Mouse (Mus musculus) intestine, embryonic 16.5 days (tissue): ENCODE results near the gene Noxa1. TPM values are rescaled to one million over a fixed set of nuclear protein-coding genes. Genes with fewer than 3 reads are reported as not detected.

Experiments
- ATAC-seq: fragments of 200-750 bp; cut with Nextera tagmentation; 2 replicates; pipeline ENCODE4 v1.8.0; 2017; ENCODE audit warnings: moderate TSS enrichment, moderate library complexity
- H3K27ac ChIP-seq: fragments of 300-500 bp; sonication (generic); 2 replicates; pipeline ENCODE4 v1.5.1; 2014; ENCODE audit warnings: mild to moderate bottlenecking, low read length
- H3K27me3 ChIP-seq: fragments of 300-500 bp; sonication (generic); replicated peaks from 2 replicates; pipeline ENCODE4 v1.6.1; 2014; ENCODE audit warnings: low read length, control low read depth, mixed read lengths; ENCODE audit not compliant: control insufficient read depth, insufficient read depth
- H3K36me3 ChIP-seq: fragments of 300-500 bp; sonication (generic); 2 replicates; pipeline ENCODE4 v1.6.1; 2014; ENCODE audit warnings: low read length, control low read depth; ENCODE audit not compliant: control insufficient read depth, insufficient read depth
- H3K4me1 ChIP-seq: fragments of 300-500 bp; sonication (generic); 2 replicates; pipeline ENCODE4 v1.6.1; 2014; ENCODE audit warnings: low read length, control low read depth, mixed read lengths; ENCODE audit not compliant: control insufficient read depth, insufficient read depth
- H3K4me2 ChIP-seq: fragments of 300-500 bp; sonication (generic); 2 replicates; pipeline ENCODE4 v1.6.1; 2014; ENCODE audit warnings: low read depth, low read length, control low read depth
- H3K4me3 ChIP-seq: fragments of 300-500 bp; sonication (generic); 2 replicates; pipeline ENCODE4 v1.5.1; 2014; ENCODE audit warnings: mild to moderate bottlenecking, low read length
- H3K9ac ChIP-seq: fragments of 300-500 bp; sonication (generic); 2 replicates; pipeline ENCODE4 v1.6.1; 2014; ENCODE audit warnings: low read depth, low read length
- H3K9me3 ChIP-seq: fragments of 300-500 bp; sonication (generic); 2 replicates; pipeline ENCODE4 v1.6.1; 2016; ENCODE audit warnings: low read length, control low read depth; ENCODE audit not compliant: control insufficient read depth
- WGBS: fragments of 180-500 bp; shearing (Covaris S2); extraction: QIAGEN DNeasy Blood & Tissue Kit; methylation state at CpG from one replicate; pipeline ENCODE4 v1.1.7; 2014; 5-methylcytosine and 5-hydroxymethylcytosine counted together
- polyA plus RNA-seq: library from polyadenylated mRNA; unstranded; fragments of >200 nt; fragmentation: Nextera tagmentation; extraction: Ambion mirVana; gene quantifications from 2 replicates; pipeline ENCODE4 v1.2.1, GENCODE M21; 2015

Noxa1 gene
- polyA plus RNA-seq, 1 experiment from 2014 or later, result 6.5 TPM

GRCm38 (mm10) chr2:25106045-25106444, 11.1 kb upstream of the Noxa1 start:
- H3K27me3 ChIP-seq, result no peaks in the 10 kb centered on the region
- no peaks in the 10 kb centered on the region for H3K9me3 ChIP-seq

DNA sequence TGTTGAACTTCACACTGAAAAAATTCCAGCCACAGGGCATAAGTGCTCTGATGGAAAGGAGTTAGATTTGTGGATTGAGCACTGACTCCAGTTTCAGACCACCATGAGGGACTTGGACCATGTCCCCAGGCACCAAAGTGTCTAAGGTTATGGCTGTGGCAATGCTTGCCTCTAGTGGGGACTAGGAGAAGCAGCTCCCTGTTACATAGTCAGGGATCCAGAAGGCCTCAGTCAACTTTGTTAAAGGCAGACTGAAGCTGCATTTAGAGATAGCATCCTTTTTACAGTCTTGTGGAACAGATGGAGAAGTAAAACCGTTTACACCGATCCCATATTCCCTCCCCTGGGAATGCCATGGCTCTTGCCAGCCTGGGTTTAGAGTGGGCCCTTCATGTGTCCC, 9.2 kb upstream of the Noxa1 start:
- no peak overlapping the region for H3K27ac ChIP-seq
- H3K36me3 ChIP-seq, result no peaks in the 10 kb centered on the region
- WGBS, result 84% methylated on average over 2 of the region's 2 CpGs
- H3K9me3 ChIP-seq, result no peaks in the 10 kb centered on the region
- no peak for ATAC-seq
- no peak overlapping the region for H3K4me3 ChIP-seq
- H3K27me3 ChIP-seq, result no peaks in the 10 kb centered on the region
- no peak overlapping the region for H3K9ac ChIP-seq
- no peak overlapping the region for H3K4me2 ChIP-seq
- no peaks in the 10 kb centered on the region for H3K4me1 ChIP-seq

More at GRCm38 (mm10) chr2:25106045-25106444, 11.1 kb upstream of the Noxa1 start:
- no peaks in the 10 kb centered on the region for H3K36me3 ChIP-seq
- H3K27ac ChIP-seq, result no peak overlapping the region
- 66% methylated on average over 3 of the region's 3 CpGs for WGBS
- H3K4me3 ChIP-seq, result no peak overlapping the region
- H3K4me1 ChIP-seq, result peaks cover 4% of the 10 kb centered on the region; the same call in 1 of the 2 replicates
- H3K9ac ChIP-seq, result no peak overlapping the region
- H3K4me2 ChIP-seq, result no peak overlapping the region
- ATAC-seq, result 0 out of 2 replicates have a peak, but pooled peaks have one; percentile 13

GRCm38 (mm10) chr2:25099703-25100102, 4.8 kb upstream of the Noxa1 start:
- Histone ChIP-seq H3K36me3 (no peaks in the 10 kb centered on the region), H3K9me3 (no peaks in the 10 kb centered on the region), H3K9ac (no peak overlapping the region), H3K27ac (no peak overlapping the region), H3K4me2 (no peak overlapping the region), H3K27me3 (no peaks in the 10 kb centered on the region), H3K4me1 (peaks cover 6% of the 10 kb centered on the region; the same call in 1 of the 2 replicates), H3K4me3 (no peak overlapping the region)
- no peak for ATAC-seq
- WGBS, result 67% methylated on average over 3 of the region's 3 CpGs

DNA sequence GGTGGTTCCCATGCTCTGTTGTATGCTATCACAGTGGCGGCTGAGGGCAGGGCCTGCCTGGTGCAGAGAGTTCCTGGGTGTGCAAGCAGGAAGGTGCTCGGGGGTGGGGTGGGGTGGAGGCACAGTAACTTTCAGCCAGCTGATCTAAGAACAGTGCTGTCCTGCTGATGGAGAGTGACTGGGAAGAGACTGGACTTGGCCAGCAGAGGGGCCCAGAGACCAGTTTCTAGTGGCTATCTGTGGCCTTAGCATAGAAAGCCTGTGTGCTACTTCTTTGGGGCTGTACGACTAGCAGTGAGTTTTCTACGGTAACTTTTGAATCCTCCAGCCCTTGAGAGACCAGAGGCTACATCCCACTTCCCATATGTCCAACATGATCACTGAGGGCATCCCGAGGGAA, 4.0 kb upstream of the Noxa1 start:
- ATAC-seq, result peak; percentile 17
- Histone ChIP-seq H3K4me3 (no peak overlapping the region), H3K4me2 (no peak overlapping the region), H3K27ac (no peak overlapping the region), H3K9me3 (no peaks in the 10 kb centered on the region), H3K36me3 (no peaks in the 10 kb centered on the region), H3K27me3 (no peaks in the 10 kb centered on the region), H3K9ac (no peak overlapping the region; the same call in 1 of the 2 replicates), H3K4me1 (peaks cover 6% of the 10 kb centered on the region; the same call in 1 of the 2 replicates)
- WGBS, result 54% methylated on average over 5 of the region's 5 CpGs

- peaks cover 10% of the 10 kb centered on the region; the same call in 1 of the 2 replicates for H3K4me1 ChIP-seq
- H3K4me2 ChIP-seq, result no peak overlapping the region
- H3K27ac ChIP-seq, result no peak overlapping the region
- H3K4me3 ChIP-seq, result no peak overlapping the region
- H3K9me3 ChIP-seq, result no peaks in the 10 kb centered on the region
- H3K27me3 ChIP-seq, result no peaks in the 10 kb centered on the region
- ATAC-seq, result no peak
- 62% methylated on average over 3 of the region's 3 CpGs for WGBS
- no peaks in the 10 kb centered on the region for H3K36me3 ChIP-seq
- H3K9ac ChIP-seq, result no peak overlapping the region
Measured at GRCm38 (mm10) chr2:25098005-25098615, 3.2 kb upstream of the Noxa1 start.

- H3K9me3 ChIP-seq, result no peaks in the 10 kb centered on the region
- H3K4me3 ChIP-seq, result peak overlapping the region; percentile 39
- peak; percentile 40 for ATAC-seq
- no peaks in the 10 kb centered on the region for H3K36me3 ChIP-seq
- peak overlapping the region; percentile 55 for H3K9ac ChIP-seq
- H3K4me2 ChIP-seq, result peak overlapping the region; percentile 49
- no peaks in the 10 kb centered on the region for H3K27me3 ChIP-seq
- peak overlapping the region; percentile 49; the same call in 1 of the 2 replicates for H3K27ac ChIP-seq
- WGBS, result 26% methylated on average over 17 of the region's 17 CpGs
- H3K4me1 ChIP-seq, result peaks cover 10% of the 10 kb centered on the region; the same call in 1 of the 2 replicates
Measured at GRCm38 (mm10) chr2:25094785-25095108, 202 bp downstream of the Noxa1 start.

GRCm38 (mm10) chr2:25088636-25089035, 6.3 kb downstream of the Noxa1 start:
- Histone ChIP-seq H3K4me1 (peaks cover 10% of the 10 kb centered on the region; the same call in 1 of the 2 replicates), H3K9ac (no peak overlapping the region), H3K27ac (no peak overlapping the region), H3K27me3 (no peaks in the 10 kb centered on the region), H3K4me2 (no peak overlapping the region), H3K4me3 (no peak overlapping the region), H3K36me3 (no peaks in the 10 kb centered on the region), H3K9me3 (no peaks in the 10 kb centered on the region)
- WGBS, result 85% methylated on average over 3 of the region's 3 CpGs
- ATAC-seq, result no peak

- ATAC-seq, result no peak
- Histone ChIP-seq H3K4me2 (no peak overlapping the region), H3K36me3 (no peaks in the 10 kb centered on the region), H3K27me3 (no peaks in the 10 kb centered on the region), H3K4me3 (no peak overlapping the region), H3K27ac (no peak overlapping the region), H3K4me1 (peaks cover 10% of the 10 kb centered on the region), H3K9me3 (no peaks in the 10 kb centered on the region), H3K9ac (no peak overlapping the region)
- 93% methylated on average over 2 of the region's 2 CpGs for WGBS
Measured at GRCm38 (mm10) chr2:25087842-25088241, 7.1 kb downstream of the Noxa1 start.

DNA sequence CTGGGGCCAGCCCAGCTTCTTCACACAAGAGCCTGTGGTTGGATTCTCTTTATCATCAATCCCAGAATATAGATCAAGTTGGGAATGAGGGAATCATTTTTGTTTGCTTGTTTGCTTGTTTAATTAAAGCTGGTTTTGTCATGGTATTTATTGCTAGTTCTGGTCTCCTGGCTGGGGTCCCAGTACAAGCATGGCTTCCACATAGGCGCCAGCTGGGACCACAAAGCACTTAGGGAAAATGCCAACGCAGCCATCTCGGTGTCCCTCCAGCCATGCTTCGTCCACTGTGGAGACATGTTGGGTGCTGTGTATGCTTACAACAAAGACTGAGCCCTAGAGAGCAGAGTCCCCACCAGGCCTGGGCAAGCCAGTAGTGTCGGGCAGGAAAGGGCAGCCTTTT, 9.4 kb downstream of the Noxa1 start:
- WGBS, result 86% methylated on average over 5 of the region's 5 CpGs
- H3K4me2 ChIP-seq, result no peak overlapping the region
- H3K9ac ChIP-seq, result no peak overlapping the region
- H3K27ac ChIP-seq, result no peak overlapping the region
- H3K36me3 ChIP-seq, result no peaks in the 10 kb centered on the region
- peaks cover 10% of the 10 kb centered on the region for H3K4me1 ChIP-seq
- ATAC-seq, result no peak
- no peaks in the 10 kb centered on the region for H3K27me3 ChIP-seq
- no peak overlapping the region for H3K4me3 ChIP-seq
- H3K9me3 ChIP-seq, result no peaks in the 10 kb centered on the region

GRCm38 (mm10) chr2:25083697-25084096, 11.3 kb downstream of the Noxa1 start:
- ATAC-seq, result peak; percentile 24; the same call in 1 of the 2 replicates
- whole genome bisulfite sequencing, result 67% methylated on average over 4 of the region's 4 CpGs

More at GRCm38 (mm10) chr2:25083697-25084096, 11.3 kb downstream of the Noxa1 start:
- H3K27ac ChIP-seq, result no peak overlapping the region
- no peaks in the 10 kb centered on the region for H3K36me3 ChIP-seq
- H3K9ac ChIP-seq, result no peak overlapping the region
- H3K4me1 ChIP-seq, result peaks cover 10% of the 10 kb centered on the region
- no peak overlapping the region for H3K4me3 ChIP-seq
- no peaks in the 10 kb centered on the region for H3K27me3 ChIP-seq
- H3K9me3 ChIP-seq, result no peaks in the 10 kb centered on the region
- H3K4me2 ChIP-seq, result no peak overlapping the region
